Mouse (Mus musculus) liver, adult 2 months (tissue): ENCODE results near the gene Spata18. TPM values are rescaled to one million over a fixed set of nuclear protein-coding genes. Genes with fewer than 3 reads are reported as not detected.
A peak's percentile ranks its signal among the peaks of the same experiment; 100 is the strongest.

Experiments used
- DNase-seq: peaks from one replicate; pipeline ENCODE4 v3.0.0-alpha.2; 2011; ENCODE audit warnings: low read depth, low spot score; ENCODE audit errors: extremely low read depth
- H3K27ac ChIP-seq: fragments of 200-500 bp; replicated peaks from 2 replicates; pipeline ENCODE4 v1.5.1; 2012; ENCODE audit warnings: low read depth, mild to moderate bottlenecking, control low read depth, inconsistent platforms, low read length; ENCODE audit not compliant: insufficient read depth
- H3K27me3 ChIP-seq: fragments of 200-500 bp; 2 replicates; pipeline ENCODE4 v1.6.1; 2012; ENCODE audit warnings: mild to moderate bottlenecking, moderate library complexity, low read length, inconsistent platforms; ENCODE audit not compliant: control insufficient read depth, insufficient read depth
- H3K36me3 ChIP-seq: fragments of 200-500 bp; 2 replicates; pipeline ENCODE4 v1.6.1; 2012; ENCODE audit warnings: low read length, inconsistent platforms; ENCODE audit not compliant: control insufficient read depth, insufficient read depth
- H3K4me1 ChIP-seq: fragments of 200-500 bp; 2 replicates; pipeline ENCODE4 v1.6.1; 2011; ENCODE audit warnings: low read length; ENCODE audit not compliant: control insufficient read depth, insufficient read depth
- H3K4me3 ChIP-seq: fragments of 200-500 bp; 2 replicates; pipeline ENCODE4 v1.5.1; 2011; ENCODE audit warnings: low read depth, mild to moderate bottlenecking, control low read depth, low read length, moderate library complexity; ENCODE audit not compliant: insufficient read depth
- H3K79me2 ChIP-seq: fragments of 200-500 bp; 2 replicates; pipeline ENCODE4 v1.6.1; 2012; ENCODE audit warnings: inconsistent platforms, mild to moderate bottlenecking, low read length, moderate library complexity; ENCODE audit not compliant: control insufficient read depth, insufficient read depth
- H3K9ac ChIP-seq: fragments of 200-500 bp; 2 replicates; pipeline ENCODE4 v1.6.1; 2012; ENCODE audit warnings: low read depth, mild to moderate bottlenecking, control low read depth, inconsistent platforms, low read length
- CTCF ChIP-seq: fragments of 200-500 bp; IDR thresholded peaks from 2 replicates; pipeline ENCODE4 v1.5.1; 2011; ENCODE audit warnings: low read depth, low read length, control low read depth
- POLR2A ChIP-seq: fragments of 200-500 bp; IDR thresholded peaks from 2 replicates; pipeline ENCODE4 v1.6.1; 2011; ENCODE audit warnings: low read length, control low read depth; ENCODE audit not compliant: insufficient read depth; ENCODE audit errors: extremely low read depth
- WGBS: fragments of 180-500 bp; shearing (Covaris S2); methylation state at CpG from one replicate; pipeline ENCODE4 v1.1.7; 2018; 5-methylcytosine and 5-hydroxymethylcytosine counted together
- polyA plus RNA-seq: library from polyadenylated mRNA; depleted of rRNA; stranded (reverse); fragments of >200 nt; gene quantifications from 2 replicates; pipeline ENCODE4 v1.2.3, GENCODE M21; 2012
- total RNA-seq: library from RNA; depleted of rRNA; stranded (reverse); fragments of >200 nt; gene quantifications from 2 replicates; pipeline ENCODE4 v1.2.3, GENCODE M21; 2014

Gene Spata18
- total and polyA plus RNA-seq, 2 experiments = not detected

DNA sequence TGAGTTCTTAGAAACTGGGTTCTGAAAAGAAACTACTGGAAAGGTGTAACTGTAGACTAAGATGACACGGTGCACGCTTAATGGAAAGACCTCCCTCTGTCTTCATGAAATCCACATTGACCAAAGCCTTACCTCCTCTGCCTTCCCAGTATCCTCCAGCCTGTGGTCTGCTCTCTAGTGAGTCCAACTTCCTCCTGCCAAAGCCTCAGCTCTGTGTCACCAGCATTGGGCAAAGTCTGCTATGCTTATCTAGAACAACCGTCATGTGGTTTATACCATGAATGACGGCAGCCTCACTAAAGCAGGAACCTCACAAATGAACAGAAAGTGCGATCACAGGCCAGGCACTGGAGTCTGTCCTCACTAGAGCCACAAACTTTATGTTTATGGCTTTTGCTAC lies 21.0 kb upstream of the Spata18 start:
- Histone ChIP-seq H3K79me2 (no peaks in the 10 kb centered on the region), H3K4me1 (0 out of 2 replicates have a peak, but pooled peaks cover 2% of the 10 kb centered on the region), H3K27ac (no peak overlapping the region), H3K9ac (no peak overlapping the region), H3K36me3 (no peaks in the 10 kb centered on the region), H3K4me3 (no peak overlapping the region), H3K27me3 (no peaks in the 10 kb centered on the region)
- TF ChIP-seq CTCF = no peak
- no peak for TF ChIP-seq POLR2A
- DNase-seq = no peak
- 38% methylated on average over 5 of the region's 5 CpGs for WGBS

DNA sequence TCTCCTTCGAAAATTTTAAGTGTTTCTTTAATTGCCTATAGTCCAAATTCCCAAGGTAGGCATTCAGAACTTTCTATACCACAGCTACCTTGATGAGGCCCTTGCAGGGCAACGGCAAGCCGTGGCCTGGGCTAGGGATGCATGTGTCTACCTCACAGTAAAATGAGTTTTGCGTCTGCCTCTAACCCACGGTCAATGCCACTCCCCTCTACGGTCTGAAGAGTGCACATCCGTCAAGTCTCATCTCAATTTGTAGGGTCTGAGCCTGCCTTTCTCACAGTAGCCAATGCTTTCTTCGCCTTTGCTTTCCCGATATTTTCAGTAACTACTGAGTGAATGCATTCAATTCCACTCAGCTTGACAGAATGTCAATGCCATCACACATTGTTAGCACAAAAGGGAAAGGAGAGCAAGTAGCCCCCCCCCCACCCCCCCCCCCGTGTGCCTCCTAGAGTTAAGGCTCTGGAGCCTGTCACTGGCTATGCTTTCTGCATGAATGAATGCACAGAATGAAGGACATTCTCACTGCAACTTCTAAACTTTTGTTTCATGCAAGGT lies 20.1 kb upstream of the Spata18 start:
- no peak for TF ChIP-seq POLR2A
- TF ChIP-seq CTCF = no peak
- Histone ChIP-seq H3K4me1 (no peaks in the 10 kb centered on the region), H3K79me2 (no peaks in the 10 kb centered on the region), H3K27ac (no peak overlapping the region), H3K4me3 (no peak overlapping the region), H3K36me3 (no peaks in the 10 kb centered on the region), H3K9ac (no peak overlapping the region), H3K27me3 (no peaks in the 10 kb centered on the region)
- WGBS = 86% methylated on average over 10 of the region's 10 CpGs
- DNase-seq = no peak

DNA sequence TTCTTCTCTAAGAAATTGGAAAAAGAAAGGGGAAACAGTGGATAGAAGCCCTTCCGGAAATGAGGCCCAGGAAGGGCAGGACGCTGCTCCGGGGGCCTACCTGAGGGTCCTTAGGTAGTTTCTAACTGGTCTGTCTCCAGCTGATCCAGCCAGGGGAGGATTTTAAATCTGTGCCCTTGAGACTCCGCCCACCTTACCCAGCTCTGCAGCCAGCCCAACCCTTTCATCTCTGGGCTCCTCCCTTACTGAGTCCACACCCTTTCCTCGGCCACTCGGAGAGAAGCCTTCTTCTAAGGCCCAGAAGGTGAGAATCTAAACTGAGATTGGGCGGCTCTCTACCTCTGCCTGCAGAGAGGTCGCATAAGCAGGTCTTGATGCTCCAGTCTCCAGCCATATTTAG lies 18.9 kb upstream of the Spata18 start, which contains the start of gene Lrrc66:
Lrrc66 (minus strand) TSS at position 236 of the 400 bp plus-strand sequence.
- Histone ChIP-seq H3K4me3 (no peak within 1 kb of the TSS), H3K9ac (no peak within 1 kb of the TSS), H3K36me3 (no peaks in the 10 kb centered on the region), H3K27me3 (no peaks in the 10 kb centered on the region), H3K4me1 (no peaks in the 10 kb centered on the region), H3K79me2 (no peaks in the 10 kb centered on the region), H3K27ac (no peak within 1 kb of the TSS)
- DNase-seq = no peak
- WGBS = 84% methylated on average over 8 of the region's 8 CpGs
- TF ChIP-seq POLR2A (no peak), CTCF (no peak)

DNA sequence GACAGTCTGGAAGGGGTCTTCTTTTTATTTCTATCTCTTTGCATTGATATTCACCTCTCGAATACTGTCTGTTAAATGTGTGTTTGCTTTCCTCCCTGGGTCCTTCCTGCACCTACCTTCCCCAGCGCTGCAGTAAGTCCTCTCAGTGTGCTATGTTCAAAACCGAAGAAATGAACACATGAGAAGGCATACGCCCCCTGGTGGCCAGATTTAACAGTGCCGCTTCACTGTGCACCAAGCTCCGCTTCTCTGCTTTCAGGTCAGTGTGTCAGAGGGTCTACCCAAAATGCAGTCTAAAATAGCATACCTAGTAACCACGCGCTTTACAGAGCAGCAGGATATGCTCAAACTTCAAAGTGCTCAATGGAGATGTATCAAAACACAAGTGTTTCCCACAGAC lies 18.0 kb upstream of the Spata18 start:
- 48% methylated on average over 8 of the region's 8 CpGs for WGBS
- peak; percentile 44 for DNase-seq
- H3K4me3 ChIP-seq = no peak overlapping the region

DNA sequence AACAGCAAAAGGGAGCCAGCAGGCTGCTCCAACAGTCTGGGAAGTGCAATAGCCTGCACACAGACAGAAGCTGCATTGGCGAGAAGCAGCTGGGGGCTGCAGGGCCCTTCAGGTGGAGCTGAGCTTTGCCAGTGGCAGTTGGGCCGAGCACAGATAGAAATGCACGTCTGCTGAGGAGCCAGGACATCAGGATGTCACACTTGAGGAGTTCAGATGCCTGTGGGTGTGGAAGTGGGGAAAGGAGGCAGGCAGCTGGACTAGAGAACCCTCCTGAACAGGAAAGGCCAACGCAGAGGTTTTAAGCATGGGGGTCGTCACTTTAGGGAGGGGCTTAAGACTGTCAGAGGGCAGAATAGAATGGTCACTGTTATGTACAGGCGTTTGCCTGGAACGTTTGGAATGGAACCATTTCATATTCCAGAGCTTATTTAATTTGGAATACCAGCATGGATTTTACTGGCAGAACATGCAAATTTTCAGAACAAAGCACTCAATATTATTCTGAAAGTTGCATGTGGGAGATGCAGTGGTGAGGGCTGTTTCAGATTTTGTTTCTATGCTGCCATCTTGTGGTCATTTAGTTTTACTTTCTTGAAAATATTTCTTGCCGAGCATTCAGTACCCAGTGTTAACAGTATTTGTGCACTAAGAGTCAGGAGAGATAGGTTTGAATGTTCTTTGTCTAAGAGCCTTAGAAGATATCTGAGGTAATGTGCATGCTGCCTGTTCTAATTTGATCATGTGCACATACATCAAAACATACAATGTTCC lies 13.7 kb upstream of the Spata18 start:
- WGBS = 47% methylated on average over 8 of the region's 8 CpGs
- H3K36me3 ChIP-seq = no peaks in the 10 kb centered on the region
- H3K4me1 ChIP-seq = no peaks in the 10 kb centered on the region
- H3K9ac ChIP-seq = no peak overlapping the region
- peak; percentile 30; the same call in 1 of the 2 replicates for TF ChIP-seq CTCF
- TF ChIP-seq POLR2A = no peak
- H3K27ac ChIP-seq = no peak overlapping the region
- H3K4me3 ChIP-seq = peak overlapping the region; percentile 62; the same call in 1 of the 2 replicates
- peak; percentile 76 for DNase-seq
- H3K27me3 ChIP-seq = no peaks in the 10 kb centered on the region
- no peaks in the 10 kb centered on the region for H3K79me2 ChIP-seq

More for the DNA sequence above, 18.0 kb upstream of the Spata18 start:
- H3K27ac ChIP-seq = no peak overlapping the region
- no peaks in the 10 kb centered on the region for H3K36me3 ChIP-seq
- H3K9ac ChIP-seq = no peak overlapping the region
- peak; percentile 80 for TF ChIP-seq CTCF
- no peak for TF ChIP-seq POLR2A
- H3K27me3 ChIP-seq = no peaks in the 10 kb centered on the region
- no peaks in the 10 kb centered on the region for H3K79me2 ChIP-seq
- no peaks in the 10 kb centered on the region for H3K4me1 ChIP-seq

DNA sequence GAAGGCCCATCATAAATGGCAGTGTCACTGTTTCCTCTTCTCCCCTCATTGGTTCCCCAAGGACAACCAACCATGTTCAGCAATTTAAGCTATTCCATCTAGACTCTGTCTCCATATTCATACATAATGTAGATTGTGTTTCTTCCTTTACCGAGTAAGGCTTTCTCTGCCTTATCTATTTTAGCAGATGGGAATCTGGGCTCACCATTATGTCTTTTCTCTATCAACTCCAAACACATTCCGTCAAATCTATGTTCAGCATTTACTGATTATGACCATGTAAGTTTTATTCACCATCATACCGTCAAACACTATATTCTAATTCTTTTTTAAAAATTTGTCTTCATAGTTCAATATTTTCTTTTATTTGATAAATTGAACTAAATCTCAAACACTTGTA lies 10.1 kb upstream of the Spata18 start:
- H3K4me3 ChIP-seq = no peak overlapping the region
- H3K27ac ChIP-seq = no peak overlapping the region
- no peaks in the 10 kb centered on the region for H3K79me2 ChIP-seq
- no peak for DNase-seq
- H3K9ac ChIP-seq = no peak overlapping the region
- TF ChIP-seq CTCF = no peak
- TF ChIP-seq POLR2A = no peak
- 0 out of 2 replicates have a peak, but pooled peaks cover 3% of the 10 kb centered on the region for H3K27me3 ChIP-seq
- no peaks in the 10 kb centered on the region for H3K36me3 ChIP-seq
- 88% methylated on average over 3 of the region's 3 CpGs for WGBS
- H3K4me1 ChIP-seq = no peaks in the 10 kb centered on the region
